Comparison of ENCODE assay signal across 8 mouse cellular contexts in the genomic region with DNA sequence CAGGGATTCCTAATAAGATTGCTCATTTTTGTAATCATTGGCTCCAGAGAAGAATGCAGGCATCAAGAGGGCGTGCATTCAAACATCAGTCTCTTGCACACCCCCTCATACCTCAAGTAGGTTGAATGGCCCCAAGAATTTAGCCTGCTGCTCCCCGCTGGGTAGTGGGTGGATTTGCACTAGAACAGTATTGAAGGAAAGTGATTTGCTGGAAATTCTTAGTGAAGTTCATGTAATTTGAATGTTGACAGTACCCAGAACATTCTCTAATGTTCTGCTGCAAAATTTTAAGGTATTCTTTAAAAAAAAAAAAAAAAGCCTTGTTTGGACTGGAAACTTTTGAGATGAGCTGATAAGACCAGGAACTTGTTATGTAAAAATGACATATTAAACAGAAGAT. TPM values are rescaled to one million over a fixed set of nuclear protein-coding genes. Genes with fewer than 3 reads are reported as not detected.
DNase-seq lines count a peak whose midpoint lies in the region; ATAC-seq and TF ChIP-seq lines count a peak whose summit lies in the region.

No protein-coding gene starts in this region.

- 26% methylated on average over 2 of the region's 2 CpGs for WGBS in forebrain, embryonic 11.5 days
- 36% methylated on average over 2 of the region's 2 CpGs for WGBS in liver, embryonic 14.5 days (ENCODE audit: insufficient replicate concordance)

- no peak for ATAC-seq in forebrain, embryonic 11.5 days (replicated peaks; ENCODE audit: low FRiP score)
- ATAC-seq in liver, embryonic 14.5 days (ENCODE audit: insufficient read depth) = no peak

- H3K9ac ChIP-seq in forebrain, embryonic 11.5 days (ENCODE audit: low read length) = no peak overlapping the region
- no peak overlapping the region; the same call in 1 of the 2 replicates for H3K9ac ChIP-seq in liver, embryonic 14.5 days (replicated peaks)

- H3K9me3 ChIP-seq in forebrain, embryonic 11.5 days (ENCODE audit: control insufficient read depth, low read length) = no peaks in the 10 kb centered on the region
- H3K9me3 ChIP-seq in liver, embryonic 14.5 days (ENCODE audit: control insufficient read depth, low read length) = no peaks in the 10 kb centered on the region

- peak; percentile 82 for DNase-seq in heart, adult 11 months
- DNase-seq in heart, postnatal 14 days = no peak
- peak; percentile 45 for DNase-seq in A20 (ENCODE audit: low read depth, low spot score)
- DNase-seq in forebrain, embryonic 11.5 days (ENCODE audit: low spot score) = no peak
- no peak for DNase-seq in liver, embryonic 14.5 days (ENCODE audit: low read depth in 3 of 3, low spot score in 3 of 3)
- no peak for DNase-seq in adrenal gland, postnatal 4 days (ENCODE audit: low spot score in 2 of 2)
- no peak for DNase-seq in left cerebral cortex, adult 18-20 months (ENCODE audit: low spot score in 2 of 2)
- no peak for DNase-seq in gastrocnemius, adult 18-20 months (ENCODE audit: low spot score)

- H3K27me3 ChIP-seq in forebrain, embryonic 11.5 days (ENCODE audit: control insufficient read depth, insufficient read depth, low read length) = no peaks in the 10 kb centered on the region
- no peaks in the 10 kb centered on the region for H3K27me3 ChIP-seq in liver, embryonic 14.5 days (ENCODE audit: control insufficient read depth, insufficient read depth, low read length)

- H3K4me1 ChIP-seq in forebrain, embryonic 11.5 days (replicated peaks; ENCODE audit: control insufficient read depth, insufficient read depth, low read length) = no peaks in the 10 kb centered on the region
- H3K4me1 ChIP-seq in liver, embryonic 14.5 days (replicated peaks; ENCODE audit: control insufficient read depth in 2 of 2, insufficient read depth in 2 of 2, low read length in 1 of 2) = peaks cover 6 to 10% of the 10 kb centered on the region in 2 experiments

- no peaks in the 10 kb centered on the region for H3K36me3 ChIP-seq in forebrain, embryonic 11.5 days (ENCODE audit: control insufficient read depth, insufficient read depth, low read length)
- H3K36me3 ChIP-seq in liver, embryonic 14.5 days (replicated peaks; ENCODE audit: control insufficient read depth, insufficient read depth, low read depth) = no peaks in the 10 kb centered on the region

- H3K27ac ChIP-seq in forebrain, embryonic 11.5 days (ENCODE audit: low read depth, low read length) = no peak overlapping the region
- no peak overlapping the region for H3K27ac ChIP-seq in liver, embryonic 14.5 days

- no peak for TF ChIP-seq EP300 in liver, embryonic 14.5 days (IDR thresholded peaks at IDR 0.05; ENCODE audit: low read depth)

- TF ChIP-seq CTCF in liver, embryonic 14.5 days (IDR thresholded peaks at IDR 0.05; ENCODE audit: low read depth) = no peak

- no peak overlapping the region; the same call in 1 of the 2 replicates for H3K4me3 ChIP-seq in forebrain, embryonic 11.5 days (ENCODE audit: low read depth, low read length)
- H3K4me3 ChIP-seq in liver, embryonic 14.5 days (ENCODE audit: insufficient read depth in 1 of 2, low read depth in 2 of 2, low read length in 2 of 2) = peak overlapping the region; percentile 77 to 90

- H3K4me2 ChIP-seq in forebrain, embryonic 11.5 days (ENCODE audit: low read depth, low read length, severe bottlenecking) = peak overlapping the region; percentile 82
- peak overlapping the region; percentile 82 for H3K4me2 ChIP-seq in liver, embryonic 14.5 days (ENCODE audit: low read depth)

- intact Hi-C loops in heart, postnatal 14 days (cut with DNase I) = loop anchor here (5.0 kb wide), 3 partner anchors 51 to 336 kb away; a partner anchor contains a TSS

RNA-seq across cellular contexts. Expression of a gene that starts 1.2 kb away (rescaled TPM):
- total RNA-seq in heart, postnatal 14 days (2021) = 10 to 100 TPM; 20.9 to 22.1 TPM
- polyA plus RNA-seq in forebrain, embryonic 11.5 days (2014; fragmentation: Nextera tagmentation; extraction: Ambion mirVana) = 12.9 and 13.2 TPM in 2 replicates
- polyA plus RNA-seq in liver, embryonic 14.5 days (2012; rRNA removed) = 2.0 and 2.7 TPM in 2 replicates
- polyA plus RNA-seq in liver, embryonic 14.5 days (2014; fragmentation: Nextera tagmentation; extraction: Ambion mirVana) = 5.0 and 5.2 TPM in 2 replicates
- total RNA-seq in adrenal gland, postnatal 4 days (2021) = 10 to 100 TPM; 39.1 to 44.7 TPM
- 100 to 1,000 TPM; 116 to 120 TPM for total RNA-seq in left cerebral cortex, adult 18-20 months (2021)
- total RNA-seq in gastrocnemius, adult 18-20 months (2021) = 10 to 100 TPM; 20.9 to 22.8 TPM

RNA-seq across cellular contexts. Expression of a gene that starts 50.9 kb away (rescaled TPM):
- total RNA-seq in heart, postnatal 14 days (2021) = 1 to 10 TPM; 1.2 to 1.4 TPM
- polyA plus RNA-seq in forebrain, embryonic 11.5 days (2014; fragmentation: Nextera tagmentation; extraction: Ambion mirVana) = 0.07 and 0.13 TPM in 2 replicates
- 0.02 and 0.04 TPM in 2 replicates for polyA plus RNA-seq in liver, embryonic 14.5 days (2012; rRNA removed)
- 0.05 TPM in 1 of 2 replicates, not detected in the other for polyA plus RNA-seq in liver, embryonic 14.5 days (2014; fragmentation: Nextera tagmentation; extraction: Ambion mirVana)
- total RNA-seq in adrenal gland, postnatal 4 days (2021) = 1 to 10 TPM; 1.1 to 1.8 TPM
- under 1 TPM; 0.45 to 0.79 TPM for total RNA-seq in left cerebral cortex, adult 18-20 months (2021)
- total RNA-seq in gastrocnemius, adult 18-20 months (2021) = under 1 TPM; 0.27 to 0.66 TPM

Comparison
In these comparisons a context has a peak if more than half of its experiments do, and no peak if none do; other contexts are left out.
1. DNase-seq: peak in heart, adult 11 months (single experiment) and A20 (single experiment); none in heart, postnatal 14 days (0 of 2), forebrain, embryonic 11.5 days (single experiment), liver, embryonic 14.5 days (0 of 3), adrenal gland, postnatal 4 days (0 of 2), left cerebral cortex, adult 18-20 months (0 of 2) and gastrocnemius, adult 18-20 months (single experiment).